Mouse (Mus musculus): ENCODE results near the gene Trub1. TPM values are rescaled to one million over a fixed set of nuclear protein-coding genes. Genes with fewer than 3 reads are reported as not detected.

The Trub1 gene
- polyA plus RNA-seq, 1 experiment from 2014 or later: 8.7 TPM

DNA sequence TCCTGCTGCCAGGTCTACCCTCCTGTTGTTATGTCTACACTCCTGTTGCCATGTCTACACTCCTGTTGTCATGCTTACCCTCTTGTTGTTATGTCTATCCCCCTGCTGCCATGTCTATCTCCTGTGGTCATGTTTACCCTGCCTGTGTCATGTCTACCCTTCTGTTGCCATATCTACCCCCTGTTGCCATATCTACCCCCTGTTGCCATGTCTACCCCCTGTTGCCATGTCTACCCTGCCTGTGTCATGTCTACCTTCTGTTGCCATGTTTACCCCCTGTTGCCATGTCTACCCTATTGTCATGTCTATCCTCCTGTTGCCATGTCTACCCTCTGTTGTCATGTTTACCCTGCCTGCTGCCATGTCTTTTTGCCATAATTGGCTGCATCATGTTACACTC is 69.0 kb downstream of the Trub1 start:
- H3K4me2 ChIP-seq (ENCODE audit: low read depth, low read length): no peak overlapping the region
- no peak overlapping the region for H3K4me3 ChIP-seq (ENCODE audit: low read depth, low read length)
- no peak overlapping the region for H3K9ac ChIP-seq (ENCODE audit: low read depth, low read length)
- H3K27me3 ChIP-seq (ENCODE audit: control insufficient read depth, insufficient read depth, low read depth, low read length): no peaks in the 10 kb centered on the region
- no peaks in the 10 kb centered on the region for H3K9me3 ChIP-seq (replicated peaks; ENCODE audit: control insufficient read depth, low read length)
- no peaks in the 10 kb centered on the region for H3K36me3 ChIP-seq (ENCODE audit: control insufficient read depth, insufficient read depth)
- H3K4me1 ChIP-seq (ENCODE audit: control insufficient read depth, low read depth, low read length): no peaks in the 10 kb centered on the region
- ATAC-seq (ENCODE audit: low read depth): no peak
- H3K27ac ChIP-seq (ENCODE audit: low read length): no peak overlapping the region

DNA sequence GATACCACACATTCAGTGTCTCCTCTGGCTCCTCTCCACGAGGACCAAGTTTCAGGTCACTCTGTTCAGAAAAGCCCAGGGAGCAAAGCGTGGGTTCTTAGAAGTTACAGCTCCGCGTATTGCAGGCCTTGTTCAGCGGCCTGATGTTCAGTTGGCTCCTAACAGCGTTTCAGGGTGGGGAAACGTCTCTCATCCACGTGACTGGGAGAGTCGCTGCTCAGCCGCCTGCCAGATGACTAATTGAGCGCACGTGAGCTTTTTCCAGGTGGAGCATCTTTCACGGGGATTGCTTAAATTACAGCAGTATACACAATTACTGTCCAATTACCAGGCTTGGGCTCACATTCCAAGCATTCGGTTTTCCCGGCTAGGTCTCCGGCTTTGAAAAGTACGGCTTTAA is 70.7 kb downstream of the Trub1 start:
- H3K4me2 ChIP-seq (ENCODE audit: low read depth, low read length): no peak overlapping the region
- H3K27me3 ChIP-seq (ENCODE audit: control insufficient read depth, insufficient read depth, low read depth, low read length): no peaks in the 10 kb centered on the region
- H3K9ac ChIP-seq (ENCODE audit: low read depth, low read length): no peak overlapping the region
- H3K9me3 ChIP-seq (replicated peaks; ENCODE audit: control insufficient read depth, low read length): no peaks in the 10 kb centered on the region
- no peak overlapping the region for H3K27ac ChIP-seq (ENCODE audit: low read length)
- no peaks in the 10 kb centered on the region for H3K36me3 ChIP-seq (ENCODE audit: control insufficient read depth, insufficient read depth)
- H3K4me3 ChIP-seq (ENCODE audit: low read depth, low read length): no peak overlapping the region
- H3K4me1 ChIP-seq (ENCODE audit: control insufficient read depth, low read depth, low read length): no peaks in the 10 kb centered on the region
- no peak for ATAC-seq (ENCODE audit: low read depth)
- WGBS (ENCODE audit: insufficient replicate concordance): 73% methylated on average over 17 of the region's 17 CpGs

DNA sequence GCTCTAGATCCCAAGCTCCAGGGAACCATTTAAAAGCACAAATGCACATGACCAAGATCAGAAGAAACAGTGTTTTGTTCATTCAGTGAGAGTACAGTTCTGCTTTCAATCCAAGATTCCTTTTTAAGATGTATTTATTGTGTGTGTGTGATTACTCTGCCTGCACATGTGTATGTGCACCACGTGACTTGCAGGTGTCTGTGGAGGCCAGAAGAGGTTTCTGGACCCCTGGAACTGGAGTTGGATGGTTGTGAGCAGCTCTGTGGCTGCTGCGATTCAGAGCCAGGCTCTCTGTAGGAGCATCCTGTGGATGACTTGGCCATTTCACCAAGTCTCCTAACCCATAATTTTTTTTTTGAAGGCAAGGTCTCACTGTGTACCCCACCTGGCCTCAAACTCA is 73.0 kb downstream of the Trub1 start:
- Histone ChIP-seq H3K27me3 (ENCODE audit: control insufficient read depth, insufficient read depth, low read depth, low read length) (no peaks in the 10 kb centered on the region), H3K4me3 (ENCODE audit: low read depth, low read length) (no peak overlapping the region), H3K36me3 (ENCODE audit: control insufficient read depth, insufficient read depth) (no peaks in the 10 kb centered on the region), H3K4me2 (ENCODE audit: low read depth, low read length) (no peak overlapping the region), H3K9me3 (replicated peaks; ENCODE audit: control insufficient read depth, low read length) (no peaks in the 10 kb centered on the region), H3K27ac (ENCODE audit: low read length) (no peak overlapping the region), H3K4me1 (ENCODE audit: control insufficient read depth, low read depth, low read length) (no peaks in the 10 kb centered on the region), H3K9ac (ENCODE audit: low read depth, low read length) (no peak overlapping the region)
- ATAC-seq (ENCODE audit: low read depth): no peak
- WGBS (ENCODE audit: insufficient replicate concordance): 46% methylated on average over 2 of the region's 2 CpGs

DNA sequence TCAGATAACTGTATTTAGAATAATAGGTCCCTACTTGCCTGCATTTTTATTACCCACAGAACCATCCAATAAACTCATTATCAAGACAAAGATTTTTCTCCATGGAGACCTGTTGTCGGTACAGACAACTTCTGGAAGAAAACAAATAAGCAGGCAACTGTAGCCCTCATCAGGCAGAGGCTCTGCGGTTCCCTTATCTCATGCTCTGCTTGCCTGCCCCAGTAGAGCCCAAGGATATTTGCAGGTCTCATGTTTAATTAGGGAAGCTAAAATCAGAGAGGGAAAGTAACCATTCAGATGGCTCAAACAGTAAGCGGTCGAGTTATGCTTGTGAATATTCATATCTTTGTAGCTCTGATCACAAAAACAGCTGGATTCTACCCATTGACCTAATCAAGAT is 77.5 kb downstream of the Trub1 start:
- Histone ChIP-seq H3K9ac (ENCODE audit: low read depth, low read length) (no peak overlapping the region), H3K4me3 (ENCODE audit: low read depth, low read length) (no peak overlapping the region), H3K27me3 (ENCODE audit: control insufficient read depth, insufficient read depth, low read depth, low read length) (no peaks in the 10 kb centered on the region), H3K27ac (ENCODE audit: low read length) (no peak overlapping the region), H3K36me3 (ENCODE audit: control insufficient read depth, insufficient read depth) (no peaks in the 10 kb centered on the region), H3K4me1 (ENCODE audit: control insufficient read depth, low read depth, low read length) (no peaks in the 10 kb centered on the region), H3K9me3 (replicated peaks; ENCODE audit: control insufficient read depth, low read length) (no peaks in the 10 kb centered on the region), H3K4me2 (ENCODE audit: low read depth, low read length) (no peak overlapping the region)
- WGBS (ENCODE audit: insufficient replicate concordance): 67% methylated on average over 4 of the region's 4 CpGs
- ATAC-seq (ENCODE audit: low read depth): no peak

DNA sequence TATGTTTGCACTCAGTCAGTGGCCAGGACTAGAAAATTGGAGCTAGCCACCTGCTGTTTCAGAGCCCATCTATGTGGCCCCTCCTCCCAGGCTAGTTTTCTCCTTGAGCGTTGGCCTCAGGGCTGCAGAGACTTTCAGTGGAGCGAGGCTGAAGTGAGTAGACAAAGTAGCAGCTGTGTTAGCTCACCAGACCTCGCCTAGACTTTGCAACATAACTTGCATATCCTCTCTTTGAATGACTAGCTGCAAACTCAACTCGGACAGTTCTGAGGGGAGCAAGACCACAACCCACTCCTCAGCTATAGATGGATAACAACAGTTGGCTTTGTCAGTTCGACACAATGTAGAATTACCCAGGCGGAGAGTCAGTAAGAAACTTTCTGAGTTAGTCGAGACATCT is 81.5 kb downstream of the Trub1 start:
- H3K4me1 ChIP-seq (ENCODE audit: control insufficient read depth, low read depth, low read length): no peaks in the 10 kb centered on the region
- H3K36me3 ChIP-seq (ENCODE audit: control insufficient read depth, insufficient read depth): no peaks in the 10 kb centered on the region
- no peak for ATAC-seq (ENCODE audit: low read depth)
- H3K4me2 ChIP-seq (ENCODE audit: low read depth, low read length): no peak overlapping the region
- H3K4me3 ChIP-seq (ENCODE audit: low read depth, low read length): no peak overlapping the region
- WGBS (ENCODE audit: insufficient replicate concordance): 60% methylated on average over 7 of the region's 7 CpGs
- H3K9me3 ChIP-seq (replicated peaks; ENCODE audit: control insufficient read depth, low read length): no peaks in the 10 kb centered on the region
- no peak overlapping the region for H3K9ac ChIP-seq (ENCODE audit: low read depth, low read length)
- H3K27ac ChIP-seq (ENCODE audit: low read length): no peak overlapping the region
- H3K27me3 ChIP-seq (ENCODE audit: control insufficient read depth, insufficient read depth, low read depth, low read length): no peaks in the 10 kb centered on the region

DNA sequence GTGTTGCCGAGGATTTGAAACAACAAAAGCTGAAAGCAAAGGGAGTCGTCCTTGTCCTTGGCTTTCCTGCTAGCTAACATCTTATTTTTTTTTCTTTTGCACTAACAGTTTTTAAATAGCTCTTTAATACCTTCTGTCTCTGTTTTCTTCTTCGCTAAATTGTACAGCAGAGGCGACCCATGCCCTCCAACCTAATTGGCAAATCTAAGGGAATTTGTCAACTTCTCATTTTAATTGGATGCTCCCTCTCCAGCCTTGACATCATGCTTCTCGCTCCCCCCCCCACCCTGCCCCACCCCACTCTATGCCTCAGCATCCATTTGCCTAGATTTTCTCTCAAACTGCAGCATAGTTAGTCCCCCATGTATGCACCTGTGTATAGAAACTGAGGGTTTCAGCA is 83.8 kb downstream of the Trub1 start:
- no peaks in the 10 kb centered on the region for H3K36me3 ChIP-seq (ENCODE audit: control insufficient read depth, insufficient read depth)
- WGBS (ENCODE audit: insufficient replicate concordance): 54% methylated on average over 5 of the region's 5 CpGs
- H3K4me1 ChIP-seq (ENCODE audit: control insufficient read depth, low read depth, low read length): no peaks in the 10 kb centered on the region
- H3K9me3 ChIP-seq (replicated peaks; ENCODE audit: control insufficient read depth, low read length): no peaks in the 10 kb centered on the region
- ATAC-seq (ENCODE audit: low read depth): no peak
- no peaks in the 10 kb centered on the region for H3K27me3 ChIP-seq (ENCODE audit: control insufficient read depth, insufficient read depth, low read depth, low read length)
- H3K4me2 ChIP-seq (ENCODE audit: low read depth, low read length): no peak overlapping the region
- no peak overlapping the region for H3K27ac ChIP-seq (ENCODE audit: low read length)
- H3K4me3 ChIP-seq (ENCODE audit: low read depth, low read length): no peak overlapping the region
- no peak overlapping the region for H3K9ac ChIP-seq (ENCODE audit: low read depth, low read length)

DNA sequence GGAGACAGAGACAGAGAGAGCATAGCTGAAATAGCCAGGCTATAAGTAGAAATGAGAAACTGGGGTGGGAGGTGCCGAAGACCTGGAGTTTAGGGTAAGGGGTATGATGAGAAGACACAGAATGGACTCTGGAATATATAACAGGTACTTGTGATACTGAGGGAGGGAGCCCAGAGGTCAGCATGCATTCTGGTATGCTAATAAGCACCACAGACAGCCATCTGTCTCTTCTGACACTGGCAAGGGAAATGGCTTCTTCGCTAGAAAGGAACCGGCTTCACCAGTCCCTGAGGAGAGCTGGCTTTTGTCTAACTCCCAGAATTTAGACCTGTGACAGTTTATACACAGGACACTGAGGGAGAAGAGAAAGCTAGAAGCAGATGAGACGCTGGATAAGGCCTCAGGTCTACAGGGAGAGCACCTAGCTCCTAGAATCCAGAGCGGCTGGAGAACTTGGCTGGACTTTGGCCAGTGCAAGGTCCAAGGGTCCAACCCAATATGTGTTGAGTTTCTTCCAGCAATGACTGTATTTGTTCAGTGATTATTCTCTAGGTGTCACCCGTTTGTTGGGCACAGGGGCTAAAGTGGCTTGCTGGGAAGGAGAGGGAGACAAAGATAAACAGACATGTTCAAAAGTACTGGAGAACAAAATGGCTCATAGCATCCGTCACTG is 84.9 kb downstream of the Trub1 start:
- no peak for ATAC-seq (ENCODE audit: low read depth)
- Histone ChIP-seq H3K4me1 (ENCODE audit: control insufficient read depth, low read depth, low read length) (no peaks in the 10 kb centered on the region), H3K9ac (ENCODE audit: low read depth, low read length) (no peak overlapping the region), H3K27ac (ENCODE audit: low read length) (no peak overlapping the region), H3K9me3 (replicated peaks; ENCODE audit: control insufficient read depth, low read length) (no peaks in the 10 kb centered on the region), H3K27me3 (ENCODE audit: control insufficient read depth, insufficient read depth, low read depth, low read length) (no peaks in the 10 kb centered on the region), H3K4me3 (ENCODE audit: low read depth, low read length) (no peak overlapping the region), H3K4me2 (ENCODE audit: low read depth, low read length) (no peak overlapping the region), H3K36me3 (ENCODE audit: control insufficient read depth, insufficient read depth) (no peaks in the 10 kb centered on the region)
- WGBS (ENCODE audit: insufficient replicate concordance): 56% methylated on average over 7 of the region's 7 CpGs

DNA sequence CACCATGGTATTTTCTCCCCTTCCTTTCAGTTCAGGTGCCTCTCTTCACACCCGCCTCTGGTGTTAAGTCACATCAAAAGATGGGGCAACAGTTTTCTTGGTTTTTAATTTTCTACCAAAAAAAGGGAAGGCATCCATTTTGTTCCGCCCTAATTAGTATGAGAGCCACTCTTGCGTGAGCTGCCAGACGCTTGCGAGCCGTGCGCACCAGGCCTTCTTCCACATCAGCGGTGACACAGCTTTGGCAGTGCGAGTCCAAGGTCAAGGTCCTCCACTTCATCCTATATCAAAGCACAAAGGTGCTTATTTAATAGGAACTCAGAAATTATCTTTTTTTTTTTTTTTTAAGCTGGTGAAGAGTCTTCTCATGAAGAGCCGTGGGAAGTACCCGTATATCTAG is 87.4 kb downstream of the Trub1 start:
- Histone ChIP-seq H3K27ac (ENCODE audit: low read length) (no peak overlapping the region), H3K4me2 (ENCODE audit: low read depth, low read length) (no peak overlapping the region), H3K9ac (ENCODE audit: low read depth, low read length) (no peak overlapping the region), H3K4me3 (ENCODE audit: low read depth, low read length) (no peak overlapping the region), H3K36me3 (ENCODE audit: control insufficient read depth, insufficient read depth) (no peaks in the 10 kb centered on the region), H3K27me3 (ENCODE audit: control insufficient read depth, insufficient read depth, low read depth, low read length) (no peaks in the 10 kb centered on the region), H3K4me1 (ENCODE audit: control insufficient read depth, low read depth, low read length) (no peaks in the 10 kb centered on the region), H3K9me3 (replicated peaks; ENCODE audit: control insufficient read depth, low read length) (no peaks in the 10 kb centered on the region)
- ATAC-seq (ENCODE audit: low read depth): no peak
- WGBS (ENCODE audit: insufficient replicate concordance): 80% methylated on average over 11 of the region's 11 CpGs
